Mouse (Mus musculus) cerebellum, adult 11-12 months (tissue): Measurements from ENCODE around the gene Arrdc1.
"Not testable (repeated sequence)": the region's sequence is repeated elsewhere in the genome, so short reads cannot be mapped to it uniquely, and the experiment has no call there.

Source experiments
- DNase-seq: peaks from one replicate; pipeline ENCODE4 v3.0.0; 2022

Gene Arrdc1

DNA sequence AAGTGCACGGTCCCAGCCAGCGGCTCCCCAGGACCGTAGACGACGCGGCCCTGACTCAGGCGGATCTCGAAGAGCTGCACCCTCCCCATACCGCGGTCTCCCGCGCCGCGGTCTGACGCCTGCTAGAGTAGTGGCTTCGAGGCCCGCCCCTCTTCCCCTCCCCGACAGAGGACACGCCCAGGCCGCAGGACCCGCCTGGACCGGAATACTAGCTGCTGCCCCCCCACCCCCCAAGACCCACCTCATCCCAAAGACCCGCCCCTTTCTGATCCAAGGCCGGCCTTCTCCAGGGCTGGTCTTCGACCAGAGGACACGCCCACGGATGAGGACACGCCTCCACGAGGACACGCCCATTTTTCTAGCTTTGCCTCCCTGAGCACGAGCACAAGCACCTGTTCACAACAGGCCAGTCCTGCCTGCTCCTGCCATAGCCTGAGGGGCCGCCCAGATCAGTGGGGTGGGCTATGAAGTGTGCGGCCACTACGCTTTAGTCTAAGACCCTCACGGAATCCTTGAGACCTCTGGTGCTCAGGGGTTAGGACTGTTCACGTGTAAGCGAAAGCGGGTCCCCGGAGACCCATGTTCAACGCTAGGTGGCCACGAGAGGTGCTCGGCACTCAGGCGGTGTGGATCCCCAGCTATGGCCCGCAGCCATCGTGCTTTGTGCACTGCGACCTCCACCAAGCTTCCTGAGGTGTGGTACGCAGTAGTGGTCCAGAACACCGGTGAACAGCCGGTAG is at the start of gene Arrdc1:
Gene Arrdc1 (minus strand): TSS at position 196 of the 740 bp plus-strand sequence.
- peak; percentile 91 for DNase-seq

DNA sequence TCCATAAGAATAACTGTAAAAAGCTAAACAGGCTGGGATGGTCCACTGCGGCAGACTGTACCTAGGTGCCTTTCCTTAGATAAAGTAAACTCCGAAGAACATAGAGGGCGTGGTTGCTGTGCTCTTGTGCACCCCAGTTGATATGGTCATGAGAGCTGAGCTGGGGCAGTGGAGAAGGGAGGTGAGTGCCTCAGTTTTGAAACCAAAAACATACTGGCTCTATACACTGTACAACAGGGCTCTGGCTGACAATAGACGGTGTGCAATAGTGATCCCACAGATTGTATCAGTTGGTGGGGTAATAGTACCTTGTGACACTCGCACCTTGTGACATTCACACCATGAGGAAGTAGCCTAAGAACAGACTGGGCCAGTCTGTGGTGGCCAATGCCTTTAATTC is 41.9 kb upstream of the Arrdc1 start:
- no peak for DNase-seq

DNA sequence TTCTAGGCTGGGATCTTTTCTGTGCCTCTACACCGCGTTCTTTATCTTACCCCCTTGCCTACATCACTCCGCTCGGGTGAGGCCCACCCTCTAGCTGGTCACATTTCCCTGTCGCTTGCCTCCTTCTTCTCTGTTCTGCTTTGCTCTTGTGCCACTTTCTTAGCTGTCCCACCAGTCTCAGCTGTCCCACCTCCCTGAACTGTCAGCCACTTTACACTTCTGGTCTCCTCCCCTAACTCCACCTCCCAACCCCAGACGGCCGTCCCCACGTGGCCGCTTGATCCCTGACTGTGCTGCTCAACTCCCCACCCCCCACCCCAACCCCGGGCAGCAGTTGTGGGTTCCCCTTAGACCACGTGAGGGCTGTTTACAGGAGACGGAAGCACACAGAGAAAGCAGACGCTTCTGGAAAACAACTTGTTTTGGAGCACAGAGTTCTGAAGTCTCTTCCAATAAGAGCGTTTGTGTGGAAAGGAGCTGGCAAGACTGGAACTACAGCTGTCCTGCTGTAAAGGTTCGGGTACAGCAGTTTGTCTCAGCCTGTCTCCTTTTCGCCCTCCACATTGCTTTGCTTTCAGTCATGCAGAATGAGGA is 40.7 kb upstream of the Arrdc1 start, which contains the start of gene Pnpla7:
Gene Pnpla7 (plus strand): TSS at position 330 of the 594 bp plus-strand sequence.
- DNase-seq = peak; percentile 68

DNA sequence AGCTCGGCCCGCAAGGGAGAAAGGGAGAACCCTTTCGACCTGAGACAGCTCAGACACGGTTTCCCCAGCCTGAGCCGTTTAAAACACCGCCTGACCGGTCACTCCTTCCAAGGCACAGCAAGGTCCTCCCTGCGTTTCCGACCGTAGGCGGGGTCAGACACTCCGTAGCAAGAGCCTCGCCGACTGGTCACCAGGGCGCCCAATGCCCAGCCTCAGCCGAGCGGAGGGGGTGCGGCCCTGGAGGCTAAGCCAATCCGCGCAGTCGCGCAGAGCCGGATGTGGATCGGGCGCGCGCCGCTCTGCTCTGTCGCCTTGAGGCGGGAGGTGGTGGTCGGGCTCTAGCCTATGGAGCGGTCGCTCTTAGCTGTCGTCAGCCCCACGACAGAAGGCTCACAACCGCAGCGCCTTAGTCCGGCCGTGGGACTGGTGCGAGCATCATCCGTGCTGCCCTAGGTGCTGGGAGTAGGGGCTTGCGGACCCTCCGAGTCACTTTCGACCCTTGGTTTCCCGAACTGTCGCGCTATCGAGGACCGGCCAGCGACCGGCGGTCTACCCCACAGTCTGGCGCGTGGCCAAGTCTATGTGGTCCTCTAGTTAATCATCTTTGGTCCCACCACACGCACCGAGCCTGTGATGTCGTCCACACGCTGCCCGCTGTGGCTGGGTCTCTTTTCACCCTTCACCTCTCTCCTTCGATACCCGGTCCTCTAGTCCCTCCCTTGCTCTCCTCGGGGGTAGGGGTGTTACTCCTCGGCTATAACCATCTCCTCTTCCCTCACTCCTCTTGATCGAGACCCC is 40.1 kb upstream of the Arrdc1 start, which contains the start of gene Mrpl41:
Gene Mrpl41 (minus strand): TSS at position 193 of the 798 bp plus-strand sequence.
- DNase-seq = peak; percentile 98

DNA sequence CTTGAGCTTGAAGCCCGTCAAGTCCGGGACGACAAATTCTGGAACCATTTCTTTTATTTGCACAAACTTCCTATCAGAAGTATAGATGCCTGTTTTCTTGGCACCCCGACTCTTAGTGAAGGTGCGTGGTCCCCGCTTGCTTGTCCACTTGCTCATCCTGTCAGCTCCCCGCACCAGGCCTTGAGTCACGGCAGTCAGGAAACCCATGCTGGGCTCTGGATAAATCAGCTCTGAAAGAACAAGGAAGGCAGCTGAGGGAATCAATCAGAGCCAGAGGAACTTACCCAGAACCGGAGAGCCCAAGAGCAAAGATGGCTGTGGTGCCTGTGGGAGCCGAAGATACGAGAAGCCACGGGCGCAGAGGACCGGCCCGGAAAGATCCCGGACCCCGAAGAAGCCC is 39.4 kb upstream of the Arrdc1 start:
- peak; percentile 51 for DNase-seq

DNA sequence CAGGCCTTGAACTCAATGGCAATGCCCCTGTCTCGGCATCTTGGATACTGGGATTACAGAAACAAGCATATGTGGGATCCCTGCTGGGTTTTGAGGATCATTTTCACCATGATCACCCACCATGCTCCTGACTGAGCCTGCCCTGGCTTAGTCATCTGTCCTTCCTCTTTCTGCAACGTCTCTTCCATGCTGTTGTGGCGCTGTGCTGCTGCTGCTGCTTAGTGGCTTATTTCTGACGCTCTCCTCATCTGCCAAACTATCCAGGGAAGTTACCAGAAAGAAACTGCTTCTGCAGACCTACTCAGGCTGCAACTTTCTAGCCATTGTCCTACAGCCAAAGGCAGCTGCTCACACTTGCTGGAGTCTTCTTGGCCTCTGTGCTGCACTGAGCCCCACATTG is 35.3 kb upstream of the Arrdc1 start:
- DNase-seq = no peak

DNA sequence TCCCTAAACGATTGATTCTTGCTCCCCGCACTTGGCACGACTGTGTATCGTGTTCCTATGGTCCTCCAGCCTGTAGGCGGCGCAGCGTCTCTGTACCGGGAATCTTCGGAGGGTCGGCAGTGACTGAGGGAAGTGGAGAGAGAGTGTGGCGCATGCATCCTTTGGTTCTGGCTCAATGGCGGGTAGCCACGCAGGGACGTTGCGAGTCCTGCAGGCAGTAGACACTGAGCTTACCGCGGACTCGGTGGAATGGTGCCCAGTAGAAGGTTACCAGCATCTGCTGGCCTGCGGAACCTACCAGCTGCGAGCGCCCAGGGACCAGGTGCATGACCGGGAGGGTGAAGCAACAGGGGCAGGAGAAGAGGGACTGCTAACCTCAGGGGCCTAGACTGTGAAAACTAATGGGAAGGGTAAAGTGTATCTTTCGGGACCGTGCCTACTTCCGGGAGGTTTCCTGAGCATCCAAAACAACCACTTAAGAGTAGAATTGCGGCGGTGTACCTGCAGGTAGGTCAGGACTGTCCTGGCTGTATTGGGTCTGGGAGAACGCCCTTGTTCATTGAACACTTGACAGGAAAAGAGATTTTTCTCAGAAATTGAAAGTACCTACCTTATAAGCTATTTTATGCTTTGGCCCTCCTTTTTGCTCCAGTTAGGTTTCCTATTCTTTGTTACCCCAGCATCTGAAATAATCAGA is 27.4 kb upstream of the Arrdc1 start, which contains the start of gene Dph7:
Gene Dph7 (plus strand): TSS at position 97 of the 697 bp plus-strand sequence.
- peak; percentile 86 for DNase-seq

DNA sequence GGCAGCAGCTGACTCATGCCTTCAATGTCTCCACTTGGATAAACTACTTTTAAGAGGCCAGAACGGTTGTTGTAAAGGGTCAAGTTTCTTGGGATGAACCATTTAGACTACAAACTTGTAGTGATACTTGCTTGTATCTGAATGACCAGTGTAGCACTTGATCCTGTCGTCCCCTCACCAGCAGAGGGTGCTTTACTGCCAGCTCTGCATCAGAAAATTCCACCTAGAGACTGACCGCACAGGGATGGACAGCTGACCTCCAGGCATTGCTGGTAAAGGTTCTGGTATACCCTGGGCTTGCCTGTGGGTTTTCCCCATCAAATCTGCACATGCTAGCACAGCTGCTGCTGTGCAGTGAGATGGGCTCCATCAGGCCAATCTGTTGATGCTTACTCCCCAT is 25.9 kb upstream of the Arrdc1 start:
- DNase-seq = no peak

DNA sequence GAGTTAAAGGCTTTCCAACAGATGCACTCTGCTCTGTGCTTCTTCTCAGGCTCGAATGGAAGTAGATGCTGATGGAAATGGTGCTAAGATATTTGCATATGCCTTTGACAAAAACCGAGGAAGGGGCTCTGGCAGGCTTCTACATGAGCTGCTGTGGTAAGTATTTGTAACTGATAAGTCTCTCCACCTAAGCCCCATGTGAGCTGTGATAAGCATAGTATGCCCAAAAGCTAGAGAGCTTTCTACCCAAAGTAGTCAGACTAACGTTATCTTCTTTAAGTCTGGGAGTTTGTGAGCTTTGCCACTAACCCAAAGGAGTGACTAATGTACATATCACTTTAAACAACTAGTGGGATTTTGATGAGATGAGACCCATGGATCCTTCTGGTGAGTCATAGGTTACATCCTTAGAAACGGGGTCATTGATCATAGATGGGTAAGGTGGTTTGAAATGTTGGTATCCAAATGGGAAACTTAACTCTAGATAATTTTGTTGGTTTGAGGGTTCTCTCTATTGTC is 17.5 kb upstream of the Arrdc1 start:
- DNase-seq = no peak

DNA sequence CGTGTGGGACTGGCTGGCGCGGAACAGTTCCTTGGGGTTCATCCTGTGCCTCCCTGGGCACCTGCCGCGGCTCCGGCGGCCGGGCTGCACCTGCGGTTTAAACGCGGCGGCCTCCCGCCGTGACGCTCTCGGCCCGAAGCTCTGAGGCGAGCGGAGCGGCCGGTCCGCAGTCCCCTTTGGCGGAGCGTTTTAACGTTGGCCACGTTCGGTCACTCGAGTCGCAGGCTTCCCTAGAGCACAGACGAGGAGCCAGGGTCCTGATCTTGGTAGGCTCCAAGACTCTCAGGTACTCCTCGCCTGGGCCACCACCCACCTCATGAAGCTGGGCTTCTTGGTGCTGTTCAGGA is 15.1 kb upstream of the Arrdc1 start:
- DNase-seq = no peak

DNA sequence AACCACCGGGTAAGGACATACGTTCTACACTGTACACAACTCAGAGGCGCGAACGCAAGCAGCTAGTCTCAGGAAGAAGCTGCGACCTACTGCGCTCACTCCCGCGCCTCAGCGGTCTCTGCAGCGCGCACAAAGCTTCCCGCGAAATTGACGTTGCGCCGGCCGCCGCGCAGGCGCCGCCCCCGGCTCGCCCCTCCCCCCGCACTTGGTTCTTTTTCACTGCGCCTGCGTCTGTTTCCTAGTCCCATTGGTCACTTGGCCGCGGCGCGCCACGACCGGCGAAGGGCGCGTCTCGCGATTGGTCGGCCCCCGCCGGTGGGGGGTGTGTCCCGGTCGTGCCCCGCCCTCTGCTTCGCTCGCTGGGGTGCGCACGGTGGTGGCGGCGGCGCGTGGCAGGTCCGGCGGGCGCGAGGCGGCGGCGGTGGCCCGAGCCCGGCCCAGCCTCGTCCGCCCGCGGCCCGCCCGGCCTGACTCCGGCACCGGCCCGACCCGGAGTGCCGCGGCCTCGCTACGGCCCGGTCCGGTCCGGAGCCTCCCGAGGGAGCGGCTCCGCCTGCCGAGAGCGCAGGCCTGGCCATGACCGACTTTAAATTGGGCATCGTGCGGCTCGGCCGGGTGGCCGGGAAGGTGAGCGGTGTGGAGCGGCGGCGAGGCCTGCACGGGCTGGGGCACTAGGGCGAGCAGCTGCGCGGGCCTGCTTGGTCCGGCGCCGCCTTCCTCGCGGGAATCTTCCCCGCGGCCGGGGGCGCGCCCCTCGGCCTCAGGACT is 14.6 kb upstream of the Arrdc1 start, which contains the start of gene Zmynd19:
Gene Zmynd19 (plus strand): TSS at position 372 of the 768 bp plus-strand sequence.
- peak; percentile 97 for DNase-seq

DNA sequence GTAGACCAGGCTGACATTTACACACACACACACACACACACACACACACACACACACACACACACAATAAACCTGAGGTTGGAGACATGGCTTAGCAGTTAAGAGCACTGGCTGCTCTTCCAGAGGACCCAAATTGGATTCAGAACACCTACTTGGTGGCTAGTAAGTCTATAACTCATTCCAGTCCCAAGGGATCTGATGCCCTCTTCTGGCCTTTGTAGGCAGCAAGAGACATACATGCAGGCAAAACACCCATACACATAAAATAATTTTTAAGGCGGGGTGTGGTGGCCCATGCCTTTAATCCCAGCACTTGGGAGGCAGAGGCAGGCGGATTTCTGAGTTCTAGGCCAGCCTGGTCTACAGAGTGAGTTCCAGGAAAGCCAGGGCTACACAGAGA is 9.3 kb upstream of the Arrdc1 start:
- DNase-seq = not testable (repeated sequence)

DNA sequence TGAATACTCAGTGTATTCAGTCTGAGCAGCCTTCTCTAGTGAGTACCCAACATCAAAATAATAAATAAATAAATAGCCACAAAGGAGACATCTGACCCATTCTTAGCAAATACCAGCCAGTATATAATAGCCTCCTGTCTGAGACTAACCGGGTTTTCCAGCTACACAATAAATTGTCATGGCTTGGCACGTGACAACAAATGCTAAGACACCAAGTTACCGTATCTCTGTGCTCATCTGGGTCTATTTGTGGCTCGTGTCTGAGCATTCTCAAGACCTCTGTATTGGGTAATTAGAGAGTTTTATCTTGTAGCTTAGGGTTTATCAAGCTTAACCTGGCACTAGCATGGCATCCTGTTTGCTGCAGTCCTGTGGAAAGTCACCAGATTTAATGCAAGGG is 7.0 kb upstream of the Arrdc1 start:
- DNase-seq = no peak

DNA sequence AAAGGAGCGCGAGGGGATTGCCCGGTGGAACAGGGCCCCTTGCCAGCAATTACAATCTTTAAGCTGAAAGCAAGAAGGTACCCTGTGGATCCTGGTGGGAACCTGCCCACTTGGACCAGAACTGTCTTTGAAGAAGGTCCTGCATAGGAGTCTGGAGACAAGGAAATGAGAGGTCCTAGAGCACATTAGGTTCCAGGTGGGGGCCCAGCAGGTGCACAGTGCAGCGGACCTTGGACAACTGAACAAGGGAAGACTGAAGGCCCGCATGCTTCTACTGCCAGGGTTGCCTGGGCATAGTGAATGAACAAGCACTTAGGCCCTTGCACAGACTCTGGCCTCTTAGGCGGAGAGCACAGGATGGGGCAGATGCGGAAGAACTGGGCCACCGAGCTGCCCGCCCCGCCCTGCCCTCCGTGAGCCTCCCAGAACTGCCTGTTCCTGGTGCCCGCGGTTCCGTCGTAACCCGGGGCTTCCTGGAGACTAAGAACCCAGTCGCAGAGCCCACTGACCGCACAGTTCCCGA is 550 bp downstream of the Arrdc1 start:
- DNase-seq = peak; percentile 77

DNA sequence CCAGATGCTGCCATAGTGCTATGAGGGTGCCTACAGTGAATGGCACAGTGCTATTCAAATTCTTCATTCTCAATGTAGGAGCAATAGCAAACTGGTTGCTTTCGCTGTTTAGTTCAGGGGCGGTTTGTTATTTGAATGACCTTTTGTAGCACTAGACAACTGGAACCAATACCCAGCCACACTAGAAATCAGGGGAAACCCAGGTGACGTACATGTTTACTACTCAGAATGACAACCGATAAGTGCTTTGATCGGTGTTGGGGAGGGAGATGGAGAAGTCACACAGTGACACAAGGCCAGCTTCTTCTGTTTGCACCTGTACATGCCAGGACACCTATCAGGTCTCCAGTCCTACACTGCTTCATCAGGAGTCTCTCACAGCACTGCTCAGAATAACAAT is 5.5 kb downstream of the Arrdc1 start:
- DNase-seq = no peak

DNA sequence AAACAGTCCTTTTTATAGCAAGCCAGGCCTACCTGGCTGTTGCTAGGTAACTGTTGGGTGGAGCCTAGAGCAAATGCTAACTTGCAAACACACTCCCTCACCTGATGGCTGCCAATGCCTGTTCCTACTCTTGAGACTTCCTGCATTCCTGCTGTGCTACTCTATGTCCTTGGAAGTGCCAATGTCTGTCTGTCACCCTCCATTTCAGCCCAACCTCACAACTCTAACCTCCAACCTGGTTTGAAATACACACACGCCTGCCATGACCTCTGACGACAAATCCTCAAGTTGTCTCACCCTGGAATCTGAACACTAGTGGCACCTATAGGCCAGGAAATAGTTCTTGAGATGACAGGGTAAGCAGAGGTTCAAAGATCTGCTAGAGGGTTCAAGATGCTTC is 5.9 kb downstream of the Arrdc1 start:
- no peak for DNase-seq

DNA sequence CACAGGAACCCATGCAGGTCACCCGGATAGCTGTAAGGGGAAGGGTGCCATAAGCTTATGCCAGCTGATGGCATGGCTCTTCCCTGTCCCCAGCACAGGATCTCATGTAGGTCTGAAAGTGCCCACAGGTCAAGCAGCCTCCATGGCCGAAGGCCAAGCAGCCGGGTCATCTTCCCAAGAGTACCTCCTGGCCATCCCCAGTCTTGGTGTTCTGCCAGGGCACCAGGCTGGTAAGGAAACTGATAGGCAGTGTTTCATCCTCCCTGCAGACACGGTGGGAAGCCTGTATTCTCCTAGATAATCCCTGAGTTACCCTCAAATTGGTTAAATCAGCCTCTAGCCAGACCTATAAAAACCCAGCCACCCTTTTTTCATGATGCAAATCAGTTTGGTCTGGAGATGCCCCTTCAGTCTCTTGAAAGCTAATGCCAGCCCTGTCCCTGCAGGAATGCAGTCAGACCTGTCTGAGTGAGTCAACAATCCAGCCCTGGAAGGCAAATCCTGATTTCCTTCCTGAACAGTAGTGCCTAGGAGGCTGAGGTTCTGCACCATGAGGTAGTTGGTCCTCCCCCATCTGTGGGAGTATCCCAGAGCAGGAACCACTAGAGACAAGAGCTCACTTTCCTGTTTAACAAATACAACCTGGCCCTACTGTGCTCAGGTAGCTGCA is 7.1 kb downstream of the Arrdc1 start:
- peak; percentile 66 for DNase-seq

DNA sequence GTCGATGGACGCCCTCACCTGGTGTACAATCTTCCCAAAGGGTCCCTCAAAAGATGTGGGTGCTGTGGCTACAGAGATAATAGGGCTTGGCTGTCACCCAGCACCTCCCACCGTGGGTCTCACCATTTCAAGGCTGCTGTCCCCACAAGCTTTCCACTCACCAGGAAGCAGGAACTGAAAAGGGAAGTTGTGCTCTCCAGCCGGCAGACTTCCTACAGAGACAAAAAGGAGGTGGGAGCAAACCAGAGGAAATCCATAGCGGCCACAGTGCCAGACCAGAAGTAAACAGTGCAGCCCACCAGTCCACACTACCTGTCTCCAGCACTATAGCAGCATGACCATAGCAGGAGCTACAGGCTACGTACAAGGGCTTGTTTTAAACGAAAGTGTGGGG is 8.1 kb downstream of the Arrdc1 start:
- no peak for DNase-seq

DNA sequence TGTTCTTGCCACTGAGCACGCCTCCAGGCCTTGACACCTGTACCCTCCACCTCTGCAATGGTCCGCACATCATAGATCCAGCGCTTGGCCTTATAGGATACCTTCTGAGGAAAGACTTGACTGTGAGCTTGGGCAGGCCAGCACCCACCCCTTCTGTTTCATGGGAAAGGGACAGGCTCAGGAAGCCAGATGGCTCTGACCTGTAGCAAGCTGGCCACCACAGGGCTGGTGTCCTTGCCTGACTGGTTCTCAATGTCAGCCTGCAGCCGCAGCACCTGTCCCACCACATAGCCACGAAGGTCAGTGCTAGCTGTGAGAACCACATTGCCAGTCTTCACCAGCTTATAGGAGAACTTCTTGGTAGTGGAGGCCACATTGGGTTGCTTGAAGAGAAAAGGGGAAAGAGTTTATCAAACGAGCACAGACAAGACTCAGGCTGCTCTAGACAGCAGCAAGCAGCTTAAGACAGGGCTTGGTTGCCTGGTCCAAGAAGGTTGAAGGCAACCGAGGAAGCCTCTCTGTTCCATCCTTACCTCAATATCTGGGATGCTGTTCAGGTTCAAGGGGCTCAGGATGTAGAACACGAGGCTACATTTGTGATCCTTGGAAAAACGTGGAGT is 8.6 kb downstream of the Arrdc1 start:
- DNase-seq = no peak

DNA sequence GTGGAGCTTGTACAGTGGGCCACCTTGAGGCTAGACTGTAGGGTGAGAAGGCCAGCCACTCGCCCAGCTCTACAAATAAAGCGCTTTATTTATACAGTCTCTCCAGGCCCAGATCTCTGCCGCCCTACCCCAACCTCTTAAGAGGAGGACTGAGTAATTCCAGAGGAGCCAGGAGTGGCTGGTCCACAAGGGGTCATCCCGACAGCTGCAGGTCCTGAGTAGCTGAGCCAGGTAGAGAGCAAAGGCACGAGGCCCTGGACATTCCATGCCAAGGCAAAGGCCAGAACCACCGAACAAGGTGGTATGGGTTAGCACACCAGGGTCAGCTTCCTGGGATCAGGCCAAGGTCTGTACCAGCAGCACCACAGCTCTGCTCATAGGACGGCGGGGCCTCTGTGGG is 9.8 kb downstream of the Arrdc1 start:
- no peak for DNase-seq

DNA sequence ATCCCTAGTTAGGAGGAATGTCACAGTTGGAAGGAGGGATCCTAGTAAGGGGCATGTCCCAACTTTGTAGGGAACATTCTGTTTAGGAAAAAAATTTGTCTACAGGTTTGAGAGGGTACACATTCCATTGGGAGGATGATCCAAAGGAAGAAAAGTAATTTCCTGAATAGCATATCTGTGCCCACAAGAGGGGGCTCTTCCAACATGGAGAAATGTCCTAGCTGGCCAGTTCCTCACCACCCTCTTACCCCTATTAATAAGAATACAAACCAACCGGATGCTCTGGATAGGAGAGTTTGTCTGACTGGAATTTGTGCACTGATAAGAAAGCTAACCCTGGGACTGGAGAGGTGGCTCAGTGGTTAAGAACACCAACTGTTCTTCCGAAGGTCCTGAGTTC is 11.5 kb downstream of the Arrdc1 start:
- DNase-seq = no peak
